Mouse (Mus musculus) gastrocnemius, adult 2 months (tissue): Measurements from ENCODE around the gene Mettl3. TPM values are rescaled to one million over a fixed set of nuclear protein-coding genes. Genes with fewer than 3 reads are reported as not detected.
"Not testable (repeated sequence)": the region's sequence is repeated elsewhere in the genome, so short reads cannot be mapped to it uniquely, and the experiment has no call there.

Experiments
- DNase-seq: peaks from one replicate; pipeline ENCODE4 v3.0.0; 2022
- H3K27ac ChIP-seq: fragments of 200-600 bp; 2 replicates; pipeline ENCODE4 v1.8.1; 2022; ENCODE audit warnings: mild to moderate bottlenecking
- H3K4me3 ChIP-seq: fragments of 200-600 bp; 2 replicates; pipeline ENCODE4 v1.8.1; 2022; ENCODE audit warnings: mild to moderate bottlenecking, moderate library complexity
- CTCF ChIP-seq: fragments of 200-600 bp; IDR thresholded peaks from 2 replicates; pipeline ENCODE4 v1.8.1; 2022; ENCODE audit warnings: antibody characterized with exemption, mild to moderate bottlenecking, moderate library complexity
- intact Hi-C: fragments of 180-260 bp; cut with DNase I; formaldehyde crosslinking; loops from one replicate; pipeline ENCODE4 v1.15.1; 2025
- total RNA-seq, 2 experiments: library from RNA; stranded (reverse); gene quantifications; 2 replicates each; pipeline ENCODE4 v1.2.3; 2021

Gene Mettl3
- total RNA-seq, 2 experiments from 2014 or later: 17.2 to 19.5 TPM

DNA sequence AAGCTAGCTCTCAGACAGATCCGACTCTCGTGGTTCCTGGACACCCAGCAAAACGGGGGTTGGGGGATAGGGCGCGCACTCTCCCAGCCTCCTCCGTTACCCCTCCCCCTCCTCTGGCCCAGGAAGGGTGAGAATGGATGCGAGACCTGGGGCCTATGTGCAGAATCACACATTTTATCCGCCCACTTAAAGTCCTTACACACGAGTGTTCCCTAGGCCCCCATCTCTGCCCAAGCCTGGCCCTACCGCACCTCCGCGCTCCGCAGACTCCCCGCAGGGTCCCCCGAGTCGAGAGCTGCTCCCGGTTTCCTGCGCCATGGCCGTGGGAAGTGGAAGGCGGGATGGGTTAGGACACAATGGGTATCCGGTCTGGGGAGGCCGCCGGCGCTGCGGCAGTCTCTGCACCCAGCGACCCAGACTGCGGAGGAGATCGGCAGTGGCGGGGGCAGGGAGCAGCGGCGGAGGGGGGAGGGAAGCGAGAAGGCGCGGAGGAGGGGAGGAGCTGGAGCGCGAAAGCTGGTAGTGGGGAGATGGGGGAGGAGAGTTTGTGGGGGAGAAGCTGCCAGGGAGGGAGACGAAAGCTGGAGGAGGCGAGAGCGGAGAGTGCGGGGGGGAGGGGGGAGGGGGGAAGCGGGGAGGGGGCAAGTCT lies 11.0 kb upstream of the Mettl3 start:
- DNase-seq: peak; percentile 65
- H3K27ac ChIP-seq: peak overlapping the region; percentile 80
- H3K4me3 ChIP-seq: peak overlapping the region; percentile 87
- TF ChIP-seq CTCF: no peak
- intact Hi-C loops: no loop called here

DNA sequence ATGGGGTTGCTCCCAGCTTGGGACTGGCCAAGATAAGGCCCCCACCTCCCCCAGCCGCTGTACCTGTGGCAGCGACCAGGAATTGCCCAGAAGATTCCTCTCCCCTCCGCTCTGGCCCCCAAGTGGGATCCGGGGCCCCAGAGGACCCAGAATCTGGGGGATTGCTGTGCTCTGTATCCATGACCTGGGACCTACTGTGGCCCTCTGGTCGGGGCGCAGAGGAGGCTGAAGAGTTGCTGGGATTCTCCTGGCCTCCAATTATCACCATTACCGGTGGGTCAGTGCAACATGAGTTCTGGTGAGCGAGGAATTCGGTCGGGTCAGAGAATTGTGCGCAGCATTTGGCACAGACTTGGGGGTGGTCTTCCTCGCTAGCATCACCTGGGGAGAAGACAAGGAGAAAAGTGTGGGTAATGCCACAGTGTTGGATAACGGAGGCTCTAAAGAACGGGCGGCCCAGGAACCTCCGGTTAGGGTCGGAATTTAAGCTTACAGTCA lies 10.4 kb upstream of the Mettl3 start:
- DNase-seq: no peak
- intact Hi-C loops: no loop called here
- Histone ChIP-seq H3K4me3 (peak overlapping the region; percentile 87), H3K27ac (peak overlapping the region; percentile 80)
- TF ChIP-seq CTCF: no peak

DNA sequence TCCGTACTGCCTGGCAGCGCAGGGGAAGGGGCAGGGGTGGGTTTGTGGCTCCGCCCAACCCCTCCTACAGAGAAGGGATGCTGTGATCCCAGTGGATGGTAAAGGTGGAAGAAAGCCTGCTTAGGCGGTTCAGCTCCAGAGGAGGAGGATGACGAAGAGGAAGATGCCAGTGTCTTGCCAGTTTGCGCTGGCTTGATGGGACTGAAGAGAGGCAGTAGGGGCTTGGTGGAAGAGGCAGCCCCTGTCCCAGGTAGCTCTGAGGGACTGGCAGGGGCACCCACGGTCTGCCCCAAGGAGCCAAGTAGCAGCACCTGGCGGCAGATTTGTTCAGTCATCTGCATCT lies 9.9 kb upstream of the Mettl3 start:
- intact Hi-C loops: no loop called here
- no peak overlapping the region; the same call in 1 of the 2 replicates for H3K4me3 ChIP-seq

DNA sequence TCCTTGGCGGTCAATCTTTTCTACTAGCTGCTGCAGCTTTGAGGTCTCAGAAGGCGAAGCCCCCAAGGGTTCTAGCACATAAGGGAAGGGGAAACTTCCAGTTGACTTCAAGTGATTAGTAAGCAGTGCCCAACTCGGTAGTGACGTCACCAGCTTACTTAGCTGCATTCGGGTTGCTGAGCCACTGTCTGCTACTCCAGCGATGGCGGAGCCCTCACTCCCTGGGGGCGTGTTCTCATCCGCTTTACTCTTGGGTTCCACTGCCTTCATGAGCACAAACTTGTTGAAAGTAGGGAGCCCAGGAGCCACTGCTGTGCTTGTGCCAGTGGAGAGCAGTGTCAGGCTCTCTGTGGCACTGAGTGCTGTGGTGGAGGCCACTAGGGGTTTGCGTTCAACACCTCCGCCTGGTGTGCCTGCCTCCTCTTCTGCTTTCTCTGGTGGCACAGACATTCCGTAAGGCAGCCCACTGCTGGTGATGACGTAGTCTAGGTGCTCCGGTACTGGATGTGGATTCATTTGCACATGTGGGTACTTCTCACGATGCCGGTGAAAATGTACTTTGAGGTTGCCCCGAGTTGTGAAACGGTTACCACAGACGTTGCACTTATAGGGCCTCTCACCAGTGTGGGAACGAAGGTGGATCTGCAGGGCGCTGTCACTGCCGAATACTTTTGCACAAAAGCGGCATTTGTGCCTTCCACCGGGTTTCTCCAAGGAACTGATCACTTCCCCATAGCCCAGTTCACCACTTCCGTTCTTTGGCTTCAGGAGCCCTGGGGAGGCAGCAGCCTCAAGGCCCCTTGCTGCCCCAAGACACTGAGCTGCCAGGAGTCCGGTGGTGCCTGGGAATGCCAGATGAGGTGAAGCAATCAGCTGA lies 9.2 kb upstream of the Mettl3 start:
- Histone ChIP-seq H3K27ac (no peak overlapping the region), H3K4me3 (0 out of 2 replicates have a peak overlapping the region, but pooled peaks have one; percentile 11)
- intact Hi-C loops: no loop called here
- TF ChIP-seq CTCF: no peak
- no peak for DNase-seq

More for the DNA sequence above, 9.9 kb upstream of the Mettl3 start:
- DNase-seq: no peak
- no peak overlapping the region for H3K27ac ChIP-seq
- no peak for TF ChIP-seq CTCF

GRCm38 (mm10) chr14:52310906-52311305 lies 6.0 kb upstream of the Mettl3 start:
- no peak overlapping the region for H3K27ac ChIP-seq
- no peak for TF ChIP-seq CTCF
- intact Hi-C loops: no loop called here

DNA sequence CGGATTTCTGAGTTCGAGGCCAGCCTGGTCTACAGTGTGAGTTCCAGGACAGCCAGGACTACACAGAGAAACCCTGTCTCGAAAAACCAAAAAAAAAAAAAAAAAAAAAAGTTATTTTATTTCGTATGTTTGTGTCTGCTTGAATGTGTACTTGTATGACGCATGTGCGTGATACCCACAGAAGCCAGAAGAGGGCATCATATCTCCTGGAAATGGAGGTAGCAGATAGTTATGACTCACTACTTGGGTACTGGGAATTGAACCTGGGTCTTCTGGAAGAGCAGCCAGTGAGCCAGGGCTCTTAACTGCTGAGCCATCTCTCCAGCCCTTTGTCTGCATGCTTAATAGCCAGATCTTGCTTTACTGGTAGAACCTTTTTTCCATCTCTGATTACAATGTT lies 5.4 kb upstream of the Mettl3 start:
- DNase-seq, H3K4me3 ChIP-seq, H3K27ac ChIP-seq, intact Hi-C loops: not testable (repeated sequence)

More at GRCm38 (mm10) chr14:52310906-52311305, 6.0 kb upstream of the Mettl3 start:
- DNase-seq: no peak
- no peak overlapping the region for H3K4me3 ChIP-seq

GRCm38 (mm10) chr14:52306100-52306499 lies 1.2 kb upstream of the Mettl3 start:
- no peak for DNase-seq
- intact Hi-C loops: loop anchor here (10.0 kb wide), 1 partner anchor 201 kb away; the partner anchor contains the start of gene Hnrnpc
- no peak for TF ChIP-seq CTCF
- Histone ChIP-seq H3K27ac (no peak overlapping the region), H3K4me3 (no peak overlapping the region)

- H3K27ac ChIP-seq, H3K4me3 ChIP-seq, DNase-seq: not testable (repeated sequence)
- intact Hi-C loops: loop anchor here (5.0 to 10.0 kb wide), 2 partner anchors 199 to 416 kb away; partner anchors contain the start of gene Hnrnpc
These were observed 1.4 kb downstream of the Mettl3 start for GRCm38 (mm10) chr14:52303517-52303916.

- intact Hi-C loops: loop anchor here (1.0 kb wide), 1 partner anchor 43 kb away; no protein-coding TSS in a partner anchor
- DNase-seq: no peak
- Histone ChIP-seq H3K4me3 (no peak overlapping the region), H3K27ac (no peak overlapping the region)
- TF ChIP-seq CTCF: peak; percentile 69
These were observed 9.2 kb downstream of the Mettl3 start for GRCm38 (mm10) chr14:52295558-52296264.

DNA sequence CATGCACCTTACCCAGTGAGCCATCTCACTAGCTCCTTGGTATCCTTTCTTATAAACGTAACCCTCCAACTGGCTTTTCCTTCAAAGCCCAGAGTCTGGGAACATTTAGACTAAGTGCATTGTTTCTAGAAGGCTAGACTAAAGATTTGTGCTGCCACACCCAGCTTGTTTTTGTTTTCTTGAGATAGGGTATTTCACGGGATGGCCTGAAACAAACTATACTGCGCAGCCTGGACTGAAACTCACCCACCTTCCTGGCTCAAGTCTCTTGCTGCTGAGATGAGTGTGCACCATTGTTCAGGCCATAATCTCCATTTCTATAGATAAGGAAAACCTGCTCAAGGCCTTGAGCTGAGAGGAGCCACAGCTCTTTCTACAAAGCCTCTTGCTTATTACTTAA lies 20.7 kb downstream of the Mettl3 start:
- intact Hi-C loops: loop anchor here (2.0 kb wide), 1 partner anchor 17 kb away; no protein-coding TSS in a partner anchor
- TF ChIP-seq CTCF: no peak

GRCm38 (mm10) chr14:52283629-52284028 lies 21.3 kb downstream of the Mettl3 start:
- peak; percentile 36 for DNase-seq
- peak overlapping the region; percentile 83 for H3K27ac ChIP-seq
- TF ChIP-seq CTCF: no peak
- intact Hi-C loops: loop anchor here (2.0 kb wide), 1 partner anchor 17 kb away; no protein-coding TSS in a partner anchor
- peak overlapping the region; percentile 43 for H3K4me3 ChIP-seq

More for the DNA sequence above, 20.7 kb downstream of the Mettl3 start:
- no peak for DNase-seq
- Histone ChIP-seq H3K27ac (peak overlapping the region; percentile 83), H3K4me3 (no peak overlapping the region; the same call in 1 of the 2 replicates)

GRCm38 (mm10) chr14:52279747-52280120 lies 25.2 kb downstream of the Mettl3 start:
- peak overlapping the region; percentile 96 for H3K27ac ChIP-seq
- peak; percentile 43 for DNase-seq
- H3K4me3 ChIP-seq: peak overlapping the region; percentile 97
- no peak for TF ChIP-seq CTCF
- intact Hi-C loops: loop anchor here (1.0 to 2.0 kb wide), 2 partner anchors 23 to 395 kb away; partner anchors contain the start of genes Chd8 and Mettl17
